Mouse (Mus musculus) forebrain, embryonic 12.5 days (tissue): ENCODE measurements at regions not wholly inside any gene's neighbourhood (a gene's known extent, or its start where the extent isn't known, plus 50 kb on each side); places are given as distances from the start of the nearest gene placed in this dataset.
"Not testable (repeated sequence)": the region's sequence is repeated elsewhere in the genome, so short reads cannot be mapped to it uniquely, and the experiment has no call there.

ENCODE experiments used
- ATAC-seq: fragments of 200-750 bp; cut with Nextera tagmentation; 2 replicates; pipeline ENCODE4 v1.8.0; 2017; ENCODE audit warnings: moderate TSS enrichment; ENCODE audit not compliant: low FRiP score
- H3K27ac ChIP-seq: fragments of 300-500 bp; sonication (generic); 2 replicates; pipeline ENCODE4 v1.5.1; 2016; ENCODE audit warnings: mild to moderate bottlenecking
- H3K27me3 ChIP-seq: fragments of 300-500 bp; sonication (generic); 2 replicates; pipeline ENCODE4 v1.6.1; 2016; ENCODE audit warnings: mild to moderate bottlenecking
- H3K36me3 ChIP-seq: fragments of 300-500 bp; sonication (generic); replicated peaks from 2 replicates; pipeline ENCODE4 v1.6.1; 2016; ENCODE audit warnings: mild to moderate bottlenecking
- H3K4me1 ChIP-seq: fragments of 300-500 bp; sonication (generic); 2 replicates; pipeline ENCODE4 v1.6.1; 2016
- H3K4me2 ChIP-seq: fragments of 300-500 bp; sonication (generic); 2 replicates; pipeline ENCODE4 v1.6.1; 2016; ENCODE audit warnings: mild to moderate bottlenecking, moderate library complexity
- H3K4me3 ChIP-seq: fragments of 300-500 bp; sonication (generic); replicated peaks from 2 replicates; pipeline ENCODE4 v1.5.1; 2016; ENCODE audit warnings: mild to moderate bottlenecking
- H3K9ac ChIP-seq: fragments of 300-500 bp; sonication (generic); 2 replicates; pipeline ENCODE4 v1.6.1; 2016; ENCODE audit warnings: mild to moderate bottlenecking
- H3K9me3 ChIP-seq: fragments of 300-500 bp; sonication (generic); 2 replicates; pipeline ENCODE4 v1.6.1; 2016
- WGBS: fragments of 180-500 bp; shearing (Covaris S2); methylation state at CpG from one replicate; pipeline ENCODE4 v1.1.7; 2016; 5-methylcytosine and 5-hydroxymethylcytosine counted together

GRCm38 (mm10) chr1:16904690-16905089 is 811.6 kb upstream of the 4930444P10Rik start:
- Histone ChIP-seq H3K27ac (no peak overlapping the region), H3K4me1 (no peaks in the 10 kb centered on the region), H3K9me3 (no peaks in the 10 kb centered on the region), H3K27me3 (no peaks in the 10 kb centered on the region), H3K4me3 (no peak overlapping the region), H3K9ac (no peak overlapping the region), H3K36me3 (no peaks in the 10 kb centered on the region), H3K4me2 (no peak overlapping the region)
- no peak for ATAC-seq

- not testable (repeated sequence) for ATAC-seq, H3K27ac ChIP-seq, H3K4me3 ChIP-seq, H3K9ac ChIP-seq, H3K4me1 ChIP-seq, H3K36me3 ChIP-seq, H3K27me3 ChIP-seq, H3K9me3 ChIP-seq, H3K4me2 ChIP-seq
- 75% methylated on average over 3 of the region's 3 CpGs for WGBS
These were observed 775.3 kb upstream of the 4930444P10Rik start for GRCm38 (mm10) chr1:16868383-16868782.

GRCm38 (mm10) chr1:16867086-16867835 is 774.1 kb upstream of the 4930444P10Rik start:
- not testable (repeated sequence) for H3K4me1 ChIP-seq, ATAC-seq, H3K4me2 ChIP-seq, H3K36me3 ChIP-seq, H3K9ac ChIP-seq, H3K27ac ChIP-seq, H3K9me3 ChIP-seq, H3K27me3 ChIP-seq, H3K4me3 ChIP-seq
- WGBS = 90% methylated on average over 6 of the region's 6 CpGs

- Histone ChIP-seq H3K9me3 (no peaks in the 10 kb centered on the region), H3K36me3 (no peaks in the 10 kb centered on the region), H3K4me1 (no peaks in the 10 kb centered on the region), H3K4me3 (no peak overlapping the region), H3K9ac (no peak overlapping the region), H3K27ac (no peak overlapping the region), H3K4me2 (no peak overlapping the region), H3K27me3 (no peaks in the 10 kb centered on the region)
- no peak for ATAC-seq
These were observed 744.0 kb upstream of the 4930444P10Rik start for GRCm38 (mm10) chr1:16837111-16837510.

- 39% methylated on average over 4 of the region's 4 CpGs for WGBS
- not testable (repeated sequence) for H3K4me2 ChIP-seq, H3K27ac ChIP-seq, H3K4me1 ChIP-seq, ATAC-seq, H3K9ac ChIP-seq, H3K9me3 ChIP-seq, H3K36me3 ChIP-seq, H3K4me3 ChIP-seq, H3K27me3 ChIP-seq
These were observed 731.6 kb upstream of the 4930444P10Rik start for GRCm38 (mm10) chr1:16824709-16825108.

- H3K4me1 ChIP-seq = no peaks in the 10 kb centered on the region
- H3K4me2 ChIP-seq = no peak overlapping the region
- H3K36me3 ChIP-seq = no peaks in the 10 kb centered on the region
- H3K27me3 ChIP-seq = no peaks in the 10 kb centered on the region
- ATAC-seq = no peak
- H3K9ac ChIP-seq = no peak overlapping the region
- no peaks in the 10 kb centered on the region for H3K9me3 ChIP-seq
- H3K27ac ChIP-seq = no peak overlapping the region
- 35% methylated on average over 3 of the region's 3 CpGs for WGBS
- no peak overlapping the region for H3K4me3 ChIP-seq
These were observed 730.9 kb upstream of the 4930444P10Rik start for GRCm38 (mm10) chr1:16824057-16824456.

- Histone ChIP-seq H3K27me3 (no peaks in the 10 kb centered on the region), H3K4me1 (no peaks in the 10 kb centered on the region), H3K4me3 (no peak overlapping the region), H3K27ac (no peak overlapping the region), H3K9ac (no peak overlapping the region), H3K36me3 (no peaks in the 10 kb centered on the region), H3K4me2 (no peak overlapping the region), H3K9me3 (no peaks in the 10 kb centered on the region)
- no peak for ATAC-seq
- 81% methylated on average over 2 of the region's 2 CpGs for WGBS
These were observed 728.1 kb upstream of the 4930444P10Rik start for GRCm38 (mm10) chr1:16821186-16821585.

- Histone ChIP-seq H3K9ac (no peak overlapping the region), H3K9me3 (no peaks in the 10 kb centered on the region), H3K4me3 (no peak overlapping the region), H3K4me1 (no peaks in the 10 kb centered on the region), H3K27me3 (no peaks in the 10 kb centered on the region), H3K36me3 (no peaks in the 10 kb centered on the region), H3K27ac (no peak overlapping the region), H3K4me2 (no peak overlapping the region)
- no peak for ATAC-seq
- 93% methylated on average over 7 of the region's 7 CpGs for WGBS
These were observed 723.4 kb upstream of the 4930444P10Rik start for GRCm38 (mm10) chr1:16816572-16816971.

GRCm38 (mm10) chr1:16815731-16816130 is 722.6 kb upstream of the 4930444P10Rik start:
- no peaks in the 10 kb centered on the region for H3K4me1 ChIP-seq
- H3K36me3 ChIP-seq = no peaks in the 10 kb centered on the region
- no peaks in the 10 kb centered on the region for H3K9me3 ChIP-seq
- no peak overlapping the region for H3K9ac ChIP-seq
- no peaks in the 10 kb centered on the region for H3K27me3 ChIP-seq
- no peak overlapping the region for H3K4me3 ChIP-seq
- no peak overlapping the region for H3K27ac ChIP-seq
- ATAC-seq = no peak
- no peak overlapping the region for H3K4me2 ChIP-seq

- Histone ChIP-seq H3K4me3 (no peak overlapping the region), H3K9ac (no peak overlapping the region), H3K36me3 (no peaks in the 10 kb centered on the region), H3K9me3 (no peaks in the 10 kb centered on the region), H3K4me2 (no peak overlapping the region), H3K27ac (no peak overlapping the region), H3K4me1 (no peaks in the 10 kb centered on the region), H3K27me3 (no peaks in the 10 kb centered on the region)
- 93% methylated on average over 10 of the region's 10 CpGs for WGBS
- no peak for ATAC-seq
These were observed 716.4 kb upstream of the 4930444P10Rik start for GRCm38 (mm10) chr1:16809370-16810150.

- H3K9ac ChIP-seq = no peak overlapping the region
- ATAC-seq = peak; percentile 82
- WGBS = 76% methylated on average over 6 of the region's 6 CpGs
- no peaks in the 10 kb centered on the region for H3K36me3 ChIP-seq
- H3K27me3 ChIP-seq = no peaks in the 10 kb centered on the region
- no peak overlapping the region for H3K27ac ChIP-seq
- no peaks in the 10 kb centered on the region for H3K4me1 ChIP-seq
- no peak overlapping the region for H3K4me3 ChIP-seq
- H3K9me3 ChIP-seq = no peaks in the 10 kb centered on the region
- no peak overlapping the region for H3K4me2 ChIP-seq
These were observed 705.2 kb upstream of the 4930444P10Rik start for GRCm38 (mm10) chr1:16798292-16798691.

GRCm38 (mm10) chr1:16796449-16796848 is 703.3 kb upstream of the 4930444P10Rik start:
- Histone ChIP-seq H3K4me1 (no peaks in the 10 kb centered on the region), H3K27me3 (no peaks in the 10 kb centered on the region), H3K4me3 (no peak overlapping the region), H3K9ac (no peak overlapping the region), H3K4me2 (no peak overlapping the region), H3K9me3 (no peaks in the 10 kb centered on the region), H3K36me3 (no peaks in the 10 kb centered on the region), H3K27ac (no peak overlapping the region)
- 92% methylated on average over 1 of the region's 1 CpGs for WGBS
- no peak for ATAC-seq

GRCm38 (mm10) chr1:16790733-16791309 is 697.7 kb upstream of the 4930444P10Rik start:
- Histone ChIP-seq H3K27me3 (no peaks in the 10 kb centered on the region), H3K9me3 (no peaks in the 10 kb centered on the region), H3K36me3 (no peaks in the 10 kb centered on the region), H3K4me2 (no peak overlapping the region), H3K4me3 (no peak overlapping the region), H3K9ac (no peak overlapping the region), H3K4me1 (no peaks in the 10 kb centered on the region), H3K27ac (no peak overlapping the region)
- ATAC-seq = no peak
- WGBS = 94% methylated on average over 4 of the region's 4 CpGs
